Mouse (Mus musculus): Measurements from ENCODE around the gene Cacna1d.

Cacna1d gene

DNA sequence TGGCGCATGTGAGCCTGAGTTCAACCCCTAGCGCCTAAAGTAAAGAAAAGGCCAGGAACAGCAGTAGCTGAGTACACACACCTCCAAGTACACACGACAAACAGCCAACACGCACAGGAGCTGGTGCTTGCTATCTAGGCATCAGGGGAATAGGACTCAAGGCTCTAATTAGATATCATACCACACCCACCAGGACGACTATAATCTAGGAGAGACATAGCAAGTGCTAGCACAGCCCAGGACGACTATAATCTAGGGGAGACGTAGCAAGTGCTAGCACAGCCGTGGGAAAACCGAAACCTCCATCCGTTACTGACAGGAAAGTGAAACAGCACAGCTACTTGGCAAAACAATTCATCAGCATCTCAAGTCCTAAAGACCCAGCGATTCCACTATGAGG lies 162.1 kb downstream of the Cacna1d start:
- no peak for DNase-seq (ENCODE audit: low spot score in 2 of 2)

- DNase-seq (ENCODE audit: low spot score in 2 of 2): no peak
Observed at GRCm38 (mm10) chr14:30327452-30327851, 163.8 kb downstream of the Cacna1d start.

DNA sequence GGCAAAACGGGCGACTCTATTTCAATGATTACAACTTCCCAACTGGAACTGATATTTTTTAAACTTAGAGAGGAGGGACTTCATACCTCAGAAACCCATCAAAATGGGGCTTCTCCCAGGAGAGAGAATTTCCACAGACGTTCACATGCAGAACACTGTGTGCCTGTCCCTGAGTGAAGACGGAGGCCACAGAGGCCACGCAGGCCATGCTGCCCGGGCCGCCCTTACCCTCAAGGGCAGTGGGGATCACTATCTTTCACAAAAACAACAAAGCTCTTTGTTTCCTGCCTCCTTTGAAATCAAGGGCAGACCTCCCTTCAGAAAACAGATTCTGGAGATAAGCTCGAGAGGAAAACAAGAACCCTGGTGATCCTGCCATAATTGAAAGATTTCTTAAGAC lies 164.2 kb downstream of the Cacna1d start:
- DNase-seq (ENCODE audit: low spot score in 2 of 2): no peak

- DNase-seq (ENCODE audit: low spot score in 2 of 2): no peak
Observed at GRCm38 (mm10) chr14:30326226-30326625, 165.0 kb downstream of the Cacna1d start.

- no peak for DNase-seq (ENCODE audit: low spot score in 2 of 2)
Observed at GRCm38 (mm10) chr14:30324994-30325393, 166.3 kb downstream of the Cacna1d start.

DNA sequence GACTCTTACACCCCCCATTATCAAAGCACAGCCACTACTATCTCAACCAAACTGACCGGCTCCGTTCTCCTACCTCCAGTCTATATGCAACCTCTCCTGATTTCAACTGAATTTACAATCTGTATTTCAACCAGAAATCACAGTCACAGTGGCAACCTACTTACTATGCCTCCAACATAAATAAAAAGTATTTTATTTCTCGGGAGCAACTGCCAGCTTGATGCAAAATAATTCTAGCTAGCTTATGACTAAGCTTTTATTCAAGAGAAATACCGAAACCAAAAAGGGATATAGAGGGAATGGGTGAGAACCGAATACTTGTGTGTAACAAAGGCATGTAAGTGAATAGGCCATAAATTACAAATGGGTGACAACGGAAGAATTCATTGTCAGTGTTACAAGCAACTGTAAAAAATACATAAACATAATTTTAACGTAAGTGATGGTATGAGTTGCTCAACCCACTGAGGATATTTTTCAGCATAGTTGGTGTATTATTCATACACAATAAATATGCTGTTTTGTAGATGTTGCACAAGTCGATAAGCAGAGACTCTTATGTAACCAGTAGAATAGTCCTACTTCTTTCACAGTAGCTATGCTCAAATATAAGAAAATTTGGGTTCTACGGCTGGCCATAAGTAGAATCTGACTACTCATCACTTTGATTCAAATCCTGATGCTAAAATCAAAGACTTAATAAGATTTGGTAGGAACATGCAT lies 172.4 kb downstream of the Cacna1d start:
- DNase-seq (ENCODE audit: low spot score in 2 of 2): no peak

GRCm38 (mm10) chr14:30318293-30318692 lies 173.0 kb downstream of the Cacna1d start:
- DNase-seq (ENCODE audit: low spot score in 2 of 2): no peak

DNA sequence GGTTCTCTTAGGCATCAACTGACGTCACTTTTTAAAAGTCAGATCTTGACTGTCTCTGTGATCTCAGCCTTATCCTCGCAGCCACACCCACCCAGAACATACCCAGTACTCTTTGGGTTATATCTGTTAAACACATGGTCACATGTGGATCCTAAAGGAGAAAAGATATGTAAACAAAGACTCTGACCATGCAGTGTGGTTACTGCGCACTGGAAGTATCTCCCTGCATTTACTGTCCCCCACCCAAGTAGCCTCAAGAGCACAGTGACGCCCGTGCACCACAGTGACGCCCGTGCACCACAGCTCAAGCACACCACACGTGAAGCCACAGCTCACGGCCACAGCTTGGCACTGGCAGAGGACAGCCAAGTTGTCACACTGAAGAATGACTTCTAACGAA lies 173.6 kb downstream of the Cacna1d start:
- no peak for DNase-seq (ENCODE audit: low spot score in 2 of 2)

GRCm38 (mm10) chr14:30311206-30311889 lies 179.9 kb downstream of the Cacna1d start:
- DNase-seq (ENCODE audit: low spot score in 2 of 2): no peak

DNA sequence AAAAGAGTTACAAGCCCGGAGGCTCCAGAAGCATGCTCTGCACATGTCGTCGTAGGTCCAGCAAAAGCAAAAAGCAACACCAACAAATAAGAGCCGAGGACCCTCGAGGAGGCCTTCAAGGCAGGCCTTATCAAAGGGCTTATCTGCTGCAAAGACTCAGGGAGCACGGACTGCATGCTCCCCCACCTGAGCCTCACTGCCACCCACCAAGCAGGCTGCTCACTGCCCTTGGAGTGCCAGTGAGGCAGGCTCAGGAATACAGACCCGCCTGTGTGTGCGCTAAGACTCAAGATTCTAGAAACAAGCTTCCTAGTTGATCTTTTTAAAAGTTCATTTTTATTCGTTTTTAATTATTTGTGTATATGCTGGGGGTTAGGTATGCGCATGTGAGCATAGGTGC lies 181.0 kb downstream of the Cacna1d start:
- DNase-seq (ENCODE audit: low spot score in 2 of 2): no peak

GRCm38 (mm10) chr14:30306221-30306620 lies 185.0 kb downstream of the Cacna1d start:
- no peak for DNase-seq (ENCODE audit: low spot score in 2 of 2)

DNA sequence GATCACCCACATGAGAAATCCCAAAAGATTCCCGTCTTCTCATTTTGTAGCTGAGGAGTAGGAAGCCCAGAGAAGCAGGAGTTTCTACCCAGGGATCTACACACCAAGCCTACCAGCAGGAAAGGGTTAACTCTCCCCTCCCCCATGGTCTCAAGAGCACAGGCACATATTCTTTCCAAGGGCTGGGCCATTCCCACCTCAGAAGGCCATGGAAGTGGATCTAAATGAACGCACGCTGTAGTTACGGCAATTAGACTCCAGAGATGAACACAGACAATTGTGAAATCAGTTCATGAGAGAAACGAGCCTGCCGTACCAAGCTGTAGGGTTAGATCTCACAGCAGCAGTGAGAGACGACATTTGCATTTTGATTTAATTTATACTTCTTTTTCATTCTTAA lies 191.3 kb downstream of the Cacna1d start:
- DNase-seq (ENCODE audit: low spot score in 2 of 2): no peak

DNA sequence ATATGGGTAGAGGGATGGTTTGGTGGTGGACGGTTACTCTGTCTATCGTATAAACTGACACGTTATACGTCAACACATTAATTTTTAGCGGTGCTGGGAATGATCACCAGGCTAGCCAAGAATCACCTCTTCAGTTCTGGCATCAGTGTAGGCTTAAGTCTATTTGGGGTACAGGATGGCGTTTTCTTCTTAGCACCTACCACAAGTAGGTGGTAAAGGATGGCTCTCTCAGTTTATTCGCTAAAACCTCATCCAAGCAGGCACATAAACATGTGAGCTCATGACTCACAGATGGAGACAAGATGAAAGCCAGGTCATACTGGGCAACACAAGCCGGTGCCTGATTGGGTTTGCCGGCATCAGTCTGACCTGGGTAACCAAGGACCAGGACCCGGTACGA lies 193.8 kb downstream of the Cacna1d start:
- no peak for DNase-seq (ENCODE audit: low spot score in 2 of 2)

DNA sequence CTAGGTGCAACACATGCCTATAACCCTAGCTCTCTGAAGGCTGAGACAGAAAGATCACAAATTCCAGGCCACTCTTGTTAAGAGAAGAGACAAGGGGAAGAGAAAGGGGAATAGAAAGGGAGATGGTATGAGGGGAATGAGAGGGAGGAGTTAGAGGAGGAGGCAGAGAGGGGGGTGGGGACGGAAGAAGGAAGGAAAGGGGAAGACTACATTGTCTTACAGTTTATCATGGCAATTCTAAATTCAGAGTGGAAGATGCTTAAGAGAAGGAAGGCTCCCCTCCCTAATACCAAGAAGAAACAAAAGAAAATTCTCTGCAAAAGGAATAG lies 199.2 kb downstream of the Cacna1d start:
- DNase-seq (ENCODE audit: low spot score in 2 of 2): no peak

- no peak for DNase-seq (ENCODE audit: low spot score in 2 of 2)
Observed at GRCm38 (mm10) chr14:30291389-30292134, 199.7 kb downstream of the Cacna1d start.

DNA sequence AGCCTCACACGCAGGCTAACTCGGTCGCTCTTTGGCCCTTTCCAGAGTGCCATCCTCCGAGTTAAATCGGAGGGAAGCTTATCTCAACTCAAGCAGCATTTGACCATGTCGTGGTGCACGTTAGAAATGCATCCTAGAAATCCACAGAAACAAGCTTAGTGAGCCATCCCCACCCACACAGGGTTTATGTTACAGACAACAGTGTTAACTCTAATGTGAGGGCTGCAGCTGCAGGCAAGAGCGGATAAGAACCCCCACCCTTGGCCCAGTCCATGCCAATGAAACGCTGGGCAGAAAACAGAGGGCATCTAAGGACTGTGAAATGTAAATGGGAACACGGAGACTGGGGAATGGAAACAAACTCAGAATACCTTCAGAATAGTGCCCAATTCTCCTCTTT lies 206.8 kb downstream of the Cacna1d start:
- DNase-seq (ENCODE audit: low spot score in 2 of 2): no peak

- no peak for DNase-seq (ENCODE audit: low spot score in 2 of 2)
Observed at GRCm38 (mm10) chr14:30284022-30284421, 207.2 kb downstream of the Cacna1d start.

DNA sequence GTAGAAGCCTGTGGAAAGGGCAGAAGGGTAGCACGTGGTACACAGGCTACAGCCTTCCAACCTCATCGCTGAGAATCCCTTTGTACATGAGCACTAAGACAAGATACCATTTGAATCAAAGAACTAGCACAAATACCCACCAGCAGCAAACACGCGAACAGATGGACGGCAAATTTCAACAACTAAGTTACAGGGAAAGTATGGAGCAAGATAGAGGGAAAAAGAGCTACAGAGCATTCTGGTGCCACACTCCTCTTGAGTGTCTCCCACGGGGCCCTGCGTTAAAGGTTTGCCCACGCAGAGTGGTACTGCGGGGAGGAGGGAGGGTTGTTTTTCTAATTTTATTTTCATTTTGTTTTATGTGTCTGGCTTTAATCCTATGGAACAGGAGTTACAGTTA lies 215.7 kb downstream of the Cacna1d start:
- DNase-seq (ENCODE audit: low spot score in 2 of 2): no peak

DNA sequence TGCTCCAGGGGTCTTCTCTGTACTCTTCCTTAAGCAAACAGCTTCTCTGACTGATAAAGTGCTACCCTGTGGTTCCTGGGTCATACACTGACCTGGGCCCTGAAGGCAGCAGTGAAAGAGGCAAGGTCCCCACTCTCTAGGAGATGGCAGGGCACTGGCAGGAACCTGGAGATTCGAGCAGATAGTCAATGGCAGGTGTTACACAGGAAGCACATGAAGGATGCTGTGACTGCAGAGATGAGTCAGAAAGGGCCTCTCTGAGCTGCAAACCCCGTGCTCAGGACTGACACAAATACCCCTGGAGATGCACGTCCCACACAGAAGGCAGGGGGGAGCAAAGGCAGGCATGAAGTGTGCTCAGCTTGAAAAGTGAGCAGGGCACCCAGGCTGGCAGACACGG lies 218.3 kb downstream of the Cacna1d start:
- DNase-seq (ENCODE audit: low spot score in 2 of 2): no peak

DNA sequence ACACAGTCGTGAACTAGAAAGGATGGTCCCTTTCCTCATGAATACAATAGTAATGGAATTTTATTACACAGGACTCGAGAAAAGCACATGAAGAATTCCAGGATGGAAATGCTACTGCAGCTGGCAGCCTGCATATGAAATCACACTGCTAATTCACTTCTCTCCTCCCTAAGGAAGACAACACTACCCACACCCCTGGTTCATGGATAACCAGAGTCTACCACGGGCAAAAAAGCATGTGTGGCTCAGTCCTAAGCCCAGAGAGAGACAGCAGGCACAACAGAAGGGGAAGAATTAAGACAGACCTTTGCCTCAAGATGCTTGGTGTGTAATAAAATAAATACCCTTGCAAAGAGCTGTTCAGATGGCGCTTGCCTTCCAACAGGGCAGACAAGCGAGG lies 218.7 kb downstream of the Cacna1d start:
- no peak for DNase-seq (ENCODE audit: low spot score in 2 of 2)

DNA sequence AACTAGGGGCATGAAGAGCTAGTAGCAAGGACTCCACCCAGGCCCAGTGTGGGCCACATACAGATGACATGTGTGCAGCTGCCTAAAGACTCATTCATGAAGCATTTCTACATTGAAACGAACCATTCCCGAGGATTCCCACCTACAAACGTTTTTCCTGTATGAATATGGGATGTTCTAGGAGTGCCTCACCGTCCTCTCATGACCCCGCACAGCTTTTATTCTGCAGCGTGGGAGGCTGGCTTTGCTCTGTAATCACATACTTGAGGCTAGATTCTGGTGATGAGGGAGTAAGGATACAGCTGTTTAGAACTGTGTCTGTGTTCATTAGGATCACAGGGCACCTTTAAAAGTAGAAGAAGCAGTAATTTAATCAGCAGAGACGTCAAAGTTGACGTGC lies 219.4 kb downstream of the Cacna1d start:
- DNase-seq (ENCODE audit: low spot score in 2 of 2): no peak

GRCm38 (mm10) chr14:30270350-30270749 lies 220.9 kb downstream of the Cacna1d start:
- DNase-seq (ENCODE audit: low spot score in 2 of 2): no peak

- DNase-seq (ENCODE audit: low spot score in 2 of 2): no peak
Observed at GRCm38 (mm10) chr14:30265728-30266127, 225.5 kb downstream of the Cacna1d start.
